ENCODE assay signal across 32 mouse cellular contexts in the genomic region with DNA sequence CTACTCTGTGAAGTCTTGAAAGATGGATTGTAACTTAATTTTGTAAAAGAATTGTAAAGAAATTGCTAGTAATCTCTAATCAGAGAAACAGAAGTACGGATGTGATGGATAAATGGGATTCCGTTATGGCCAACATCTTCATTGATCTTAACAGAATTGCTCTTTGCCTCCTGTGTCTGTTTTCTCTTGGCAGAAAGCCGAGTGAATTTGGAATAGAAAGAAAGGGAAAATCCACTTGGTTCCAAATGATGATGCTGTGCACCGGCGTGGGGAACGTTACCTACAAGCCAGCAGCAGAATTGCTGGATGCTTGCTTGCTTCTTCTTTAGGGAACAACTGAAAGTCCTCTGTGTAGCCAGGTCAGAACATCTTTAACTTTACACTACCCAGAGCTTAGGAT.
"Had no signal": no experiment of that assay in that cellular context is flagged by ENCODE, and none has a peak within 500 bp of the region (broad histone marks: within the 10 kb centered on the region; RNA-seq: fewer than 3 reads in every experiment).

No protein-coding gene starts in this region.

- ATAC-seq: liver, embryonic 12.5 days; liver, postnatal 0 days; lung, postnatal 0 days; midbrain, embryonic 13.5 days; midbrain, embryonic 15.5 days; midbrain, embryonic 16.5 days had no signal

- H3K4me3 ChIP-seq: left cerebral cortex, adult 2 months; limb, embryonic 10.5 days; limb, embryonic 12.5 days; limb, embryonic 13.5 days; limb, embryonic 15.5 days; liver, embryonic 12.5 days; liver, embryonic 13.5 days; liver, embryonic 15.5 days; lung, embryonic 15.5 days; megakaryocyte, embryonic 14.5 days; midbrain, embryonic 10.5 days; midbrain, embryonic 12.5 days; midbrain, embryonic 13.5 days; midbrain, embryonic 15.5 days; myocyte; neural tube, embryonic 12.5 days had no signal

- H3K4me2 ChIP-seq: limb, embryonic 12.5 days; limb, embryonic 13.5 days; limb, embryonic 15.5 days; liver, embryonic 12.5 days; liver, embryonic 13.5 days; liver, embryonic 15.5 days; lung, embryonic 14.5 days; lung, embryonic 15.5 days; midbrain, embryonic 11.5 days; midbrain, embryonic 12.5 days; midbrain, embryonic 13.5 days; midbrain, embryonic 15.5 days; neural tube, embryonic 12.5 days had no signal

- DNase-seq: left cerebral cortex, postnatal 4 days; liver; liver, embryonic 13.5 days; liver, postnatal 0 days; lung, adult 18-20 months; lung, adult 2 months; lung, embryonic 14.5 days; lung, postnatal 10 days; lung, postnatal 14 days; lung, postnatal 36 days; lung, postnatal 4 days; midbrain, embryonic 14.5 days had no signal

- H3K27ac ChIP-seq: left cerebral cortex, adult 2 months; limb, embryonic 10.5 days; limb, embryonic 12.5 days; limb, embryonic 13.5 days; limb, embryonic 15.5 days; liver, embryonic 13.5 days; liver, embryonic 14.5 days; liver, embryonic 15.5 days; lung, embryonic 15.5 days; macrophage; midbrain, embryonic 10.5 days; midbrain, embryonic 12.5 days; midbrain, embryonic 13.5 days; midbrain, embryonic 15.5 days; neural tube, embryonic 12.5 days had no signal

- H3K4me1 ChIP-seq: limb, embryonic 10.5 days; lung, embryonic 15.5 days; megakaryocyte, embryonic 14.5 days; midbrain, embryonic 12.5 days; neural tube, embryonic 12.5 days had no signal

- H3K9ac ChIP-seq: limb, embryonic 12.5 days; limb, embryonic 13.5 days; limb, embryonic 15.5 days; liver, embryonic 12.5 days; liver, embryonic 13.5 days; liver, embryonic 14.5 days; liver, embryonic 15.5 days; liver, postnatal 0 days; lung, embryonic 14.5 days; lung, embryonic 15.5 days; midbrain, embryonic 12.5 days; midbrain, embryonic 13.5 days; midbrain, embryonic 15.5 days; neural tube, embryonic 12.5 days had no signal

- H3K27me3 ChIP-seq: limb, embryonic 12.5 days; limb, embryonic 13.5 days; limb, embryonic 15.5 days; liver, embryonic 12.5 days; liver, embryonic 13.5 days; liver, embryonic 15.5 days; lung, embryonic 15.5 days; megakaryocyte, embryonic 14.5 days; midbrain, embryonic 12.5 days; midbrain, embryonic 13.5 days; midbrain, embryonic 15.5 days; neural tube, embryonic 12.5 days had no signal

- H3K36me3 ChIP-seq: limb, embryonic 12.5 days; limb, embryonic 15.5 days; lung, embryonic 15.5 days; midbrain, embryonic 12.5 days; midbrain, embryonic 13.5 days; midbrain, embryonic 15.5 days; neural tube, embryonic 12.5 days had no signal

- H3K9me3 ChIP-seq: limb, embryonic 10.5 days; limb, embryonic 12.5 days; limb, embryonic 13.5 days; limb, embryonic 15.5 days; liver, embryonic 12.5 days; liver, embryonic 13.5 days; liver, embryonic 15.5 days; lung, embryonic 15.5 days; megakaryocyte, embryonic 14.5 days; midbrain, embryonic 10.5 days; midbrain, embryonic 12.5 days; midbrain, embryonic 13.5 days; midbrain, embryonic 15.5 days; neural tube, embryonic 12.5 days had no signal
